Mouse (Mus musculus) embryonic stem cell, embryonic (primary cell): Measurements from ENCODE around the gene Fars2.
"Not testable (repeated sequence)": the region's sequence is repeated elsewhere in the genome, so short reads cannot be mapped to it uniquely, and the experiment has no call there.

Experiments
- CTCF ChIA-PET, 4 experiments: fragments of 300-600 bp in 2 of 4; fragments of 350-600 bp in 2 of 4; sonication (Branson Sonifier 250); formaldehyde crosslinking; loops; one replicate each; lab custom pipeline; 2022; ENCODE audit warnings: inconsistent platforms in 2 of 4; lab: Charles Lee
- POLR2A ChIA-PET, 4 experiments: fragments of 300-600 bp in 2 of 4; fragments of 350-600 bp in 2 of 4; sonication (Branson Sonifier 250); formaldehyde crosslinking; loops; one replicate each; lab custom pipeline; 2022; ENCODE audit warnings: antibody characterized with exemption in 4 of 4, inconsistent platforms in 1 of 4; lab: Charles Lee

The Fars2 gene

DNA sequence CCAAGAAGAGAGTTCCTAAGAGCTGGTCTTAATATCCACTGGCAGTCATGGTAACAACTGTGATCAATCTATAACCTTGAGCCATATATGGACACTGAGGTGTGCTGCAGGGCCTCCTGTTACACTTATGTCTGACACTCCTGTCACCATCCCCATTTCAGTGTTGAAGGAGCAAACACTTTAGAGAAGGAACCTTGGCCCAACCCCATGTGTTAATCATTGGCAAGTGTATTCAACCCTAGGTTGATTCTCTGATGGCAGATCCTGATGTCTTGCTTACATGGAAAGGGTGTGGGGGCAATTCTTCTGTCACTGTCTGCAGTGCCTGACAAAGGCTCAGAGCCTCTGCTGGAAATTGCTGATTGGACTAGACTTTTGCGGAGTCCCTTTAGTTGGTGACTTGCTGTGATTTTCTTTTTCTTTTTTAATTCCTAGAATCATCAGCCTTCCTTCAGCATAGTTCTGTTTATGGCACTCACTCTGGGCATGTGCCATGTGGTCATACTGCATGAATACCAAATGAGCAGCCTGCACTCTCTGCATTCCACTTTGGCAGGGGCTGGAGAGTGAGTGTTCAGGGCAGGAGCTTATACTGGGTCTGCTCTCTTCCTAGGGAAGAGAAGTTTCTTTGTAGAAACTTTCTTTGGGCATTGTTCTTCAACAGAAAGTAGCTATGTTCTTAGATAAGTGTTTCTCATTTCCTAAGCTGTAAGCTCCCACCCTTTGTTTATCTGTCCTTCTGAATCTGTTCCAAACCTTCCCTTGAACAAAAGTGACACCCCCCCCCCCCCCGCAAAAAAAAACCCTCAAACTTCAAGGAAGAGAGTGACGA lies 181.0 kb downstream of the Fars2 start:
- POLR2A ChIA-PET: interaction anchor here in 3 of 4 experiments (0.6 to 0.9 kb wide), 5 partner anchors 9 to 1146 kb away, joined by 3 to 5 read pairs (median 3); no protein-coding TSS in a partner anchor
- CTCF ChIA-PET: interaction anchor here in 3 of 4 experiments (0.6 to 0.7 kb wide), 4 partner anchors 20 to 333 kb away, joined by 3 to 13 read pairs (median 6); no protein-coding TSS in a partner anchor

GRCm38 (mm10) chr13:36298782-36299031 lies 181.5 kb downstream of the Fars2 start:
- ChIA-PET POLR2A (interaction anchor here in 3 of 4 experiments (0.6 to 0.9 kb wide), 5 partner anchors 9 to 1147 kb away, joined by 3 to 5 read pairs (median 3); no protein-coding TSS in a partner anchor), CTCF (interaction anchor here in 2 of 4 experiments (0.6 to 0.7 kb wide), 3 partner anchors 20 to 334 kb away, joined by 3 to 13 read pairs (median 8); no protein-coding TSS in a partner anchor)

DNA sequence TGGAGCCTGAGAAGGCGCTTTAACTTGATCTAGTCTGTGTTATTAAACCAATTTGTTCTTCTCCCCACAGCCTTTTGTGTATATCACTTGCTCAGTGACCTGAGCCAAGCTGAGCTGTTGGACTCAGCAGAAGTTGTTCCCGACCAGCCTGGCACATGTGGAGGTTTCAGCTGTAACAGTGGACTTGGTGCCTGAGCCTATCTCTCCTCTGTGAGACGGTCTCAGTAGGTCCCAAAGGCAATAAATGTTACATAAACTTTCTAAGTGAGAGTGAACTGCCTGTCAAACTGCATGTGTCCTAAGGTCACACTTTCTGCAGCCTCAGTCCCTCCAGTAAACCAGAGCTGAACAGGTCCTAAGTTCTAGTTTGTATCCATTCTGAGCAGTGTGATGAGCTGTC lies 185.6 kb downstream of the Fars2 start:
- CTCF ChIA-PET: no interaction called here

DNA sequence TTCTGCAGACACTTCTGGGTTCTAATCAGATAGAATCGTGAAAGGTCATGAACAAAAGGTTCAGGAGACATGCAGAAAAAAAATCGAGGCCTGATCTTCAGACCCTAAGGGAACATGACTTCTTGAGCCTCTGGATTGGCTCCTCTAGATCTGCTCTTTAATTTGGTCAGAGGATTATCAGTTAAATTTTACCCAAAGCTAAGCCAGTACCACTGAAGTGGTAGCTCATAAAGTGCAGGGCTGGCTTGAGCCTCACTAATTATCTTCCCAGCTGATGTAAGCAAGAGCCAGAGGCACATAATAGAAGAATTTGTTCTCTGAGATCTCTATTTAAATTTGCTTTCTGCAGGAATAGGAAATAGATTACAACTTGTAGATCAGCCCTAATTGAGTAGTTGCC lies 188.1 kb downstream of the Fars2 start:
- POLR2A ChIA-PET: no interaction called here
- CTCF ChIA-PET: no interaction called here

More for the DNA sequence above, 185.6 kb downstream of the Fars2 start:
- POLR2A ChIA-PET: interaction anchor here in 1 of 4 experiments (0.7 kb wide), 1 partner anchor 230 kb away, joined by 3 read pairs; no protein-coding TSS in a partner anchor

DNA sequence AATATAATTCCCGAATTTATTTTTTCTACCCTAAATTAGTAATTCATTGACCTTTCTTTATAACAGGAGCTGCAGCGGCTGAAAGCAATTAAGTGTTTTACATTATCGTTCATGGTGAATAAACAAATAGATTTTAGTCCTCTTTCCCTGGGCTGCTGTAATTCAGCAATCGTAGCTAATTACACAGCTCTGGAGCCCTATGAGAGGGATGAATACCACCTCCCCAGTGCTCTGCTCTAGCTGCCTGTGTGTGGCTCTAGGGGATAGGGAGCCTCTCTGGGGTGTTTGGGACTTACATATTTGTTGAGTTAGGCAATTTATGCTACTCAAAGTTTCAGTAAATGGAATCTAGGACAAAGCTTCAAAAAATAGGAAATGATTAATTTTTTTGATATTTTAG lies 190.2 kb downstream of the Fars2 start:
- POLR2A ChIA-PET: interaction anchor here in 1 of 4 experiments (0.9 kb wide), 1 partner anchor 9 kb away, joined by 3 read pairs; no protein-coding TSS in a partner anchor

GRCm38 (mm10) chr13:36309160-36309559 lies 191.9 kb downstream of the Fars2 start:
- CTCF ChIA-PET: no interaction called here
- POLR2A ChIA-PET: no interaction called here

More for the DNA sequence above, 190.2 kb downstream of the Fars2 start:
- CTCF ChIA-PET: interaction anchor here in 1 of 4 experiments (0.8 kb wide), 1 partner anchor 272 kb away, joined by 4 read pairs; no protein-coding TSS in a partner anchor

DNA sequence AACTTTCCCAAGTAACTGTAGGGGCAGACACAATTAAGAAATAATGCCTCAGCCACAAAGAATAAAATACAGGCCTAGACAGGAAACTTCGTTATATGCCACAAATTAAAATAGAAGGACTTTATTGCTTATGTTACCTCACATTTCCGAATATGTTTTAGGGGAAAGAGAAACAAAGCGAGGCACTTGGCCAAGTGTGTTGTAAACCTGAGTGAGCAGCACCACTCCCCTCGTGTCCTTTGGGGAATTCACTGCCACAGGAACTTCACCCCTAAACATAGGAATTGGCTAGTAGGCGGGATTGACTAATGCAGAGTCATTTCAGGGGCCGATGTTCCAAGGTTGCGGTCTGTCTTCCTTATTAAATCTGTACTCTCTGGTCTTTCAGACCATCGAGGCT lies 197.0 kb downstream of the Fars2 start:
- ChIA-PET CTCF (no interaction called here), POLR2A (no interaction called here)

DNA sequence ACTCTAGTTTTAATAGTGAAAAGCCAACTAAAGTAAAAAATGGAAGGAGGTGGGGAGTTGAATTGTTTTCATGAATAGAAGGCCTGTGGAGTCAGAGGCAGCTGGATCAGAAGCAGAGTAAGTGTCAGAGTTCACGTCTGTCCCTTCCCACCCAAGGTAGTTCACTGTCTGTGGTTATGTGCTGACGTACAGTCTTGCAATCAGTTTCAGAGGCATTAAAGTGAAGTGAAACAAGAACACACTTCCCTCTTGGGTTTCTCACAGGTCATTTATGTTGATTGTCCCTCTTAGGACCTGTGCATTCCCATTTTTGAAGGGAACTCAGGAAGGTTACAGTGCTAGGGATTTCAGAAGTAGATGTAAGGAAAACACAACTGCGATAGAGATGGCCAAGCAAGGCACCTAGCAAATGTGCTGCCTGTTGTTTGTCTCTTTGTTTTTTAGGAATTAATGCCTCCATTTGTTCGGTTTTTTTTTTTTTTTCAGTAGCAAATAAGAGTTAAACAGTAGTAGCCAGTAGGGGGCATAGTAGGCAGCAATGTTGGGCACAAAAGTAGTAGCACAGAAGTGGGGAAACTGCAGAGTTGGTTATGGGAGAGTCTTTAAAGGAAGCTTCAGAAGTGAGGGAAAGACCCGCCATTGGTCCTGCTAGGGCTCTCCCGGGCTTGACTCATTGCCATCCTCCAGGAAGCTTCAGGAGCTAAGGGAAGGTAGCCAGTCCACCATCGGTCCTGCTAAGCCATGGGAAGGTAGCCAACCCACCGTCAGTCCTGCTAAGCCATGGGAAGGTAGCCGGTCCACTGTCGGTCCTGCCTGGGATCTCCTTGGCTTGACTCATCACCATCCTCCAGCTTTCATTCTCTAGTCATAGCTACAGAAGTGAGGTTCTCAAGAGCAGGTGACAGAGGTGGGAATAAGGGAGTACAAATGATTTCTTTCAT lies 197.9 kb downstream of the Fars2 start:
- CTCF ChIA-PET: interaction anchor here in 2 of 4 experiments (0.6 to 0.7 kb wide), 2 partner anchors 219 to 477 kb away, joined by 3 read pairs; no protein-coding TSS in a partner anchor
- POLR2A ChIA-PET: no interaction called here

DNA sequence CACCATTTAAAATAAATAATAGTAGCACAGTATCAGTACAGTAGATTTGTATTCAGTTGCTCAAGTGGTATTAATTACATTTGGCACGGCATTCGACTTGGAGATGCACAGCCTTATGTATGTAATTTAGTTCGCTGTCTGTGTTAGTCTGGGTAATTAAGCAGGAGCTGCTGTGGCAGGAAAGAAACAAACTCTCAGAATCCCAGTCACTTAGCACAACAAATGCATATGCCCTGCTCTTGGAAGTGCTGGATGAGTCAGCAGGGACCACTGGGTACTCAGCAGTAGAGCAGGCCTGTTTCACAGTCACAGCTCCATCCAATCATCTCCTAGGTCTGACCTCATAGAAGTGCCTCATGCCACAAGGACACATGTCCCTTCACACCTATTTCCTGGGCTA lies 200.6 kb downstream of the Fars2 start:
- CTCF ChIA-PET: no interaction called here
- POLR2A ChIA-PET: interaction anchor here in 1 of 4 experiments (0.6 kb wide), 1 partner anchor 331 kb away, joined by 3 read pairs; no protein-coding TSS in a partner anchor

DNA sequence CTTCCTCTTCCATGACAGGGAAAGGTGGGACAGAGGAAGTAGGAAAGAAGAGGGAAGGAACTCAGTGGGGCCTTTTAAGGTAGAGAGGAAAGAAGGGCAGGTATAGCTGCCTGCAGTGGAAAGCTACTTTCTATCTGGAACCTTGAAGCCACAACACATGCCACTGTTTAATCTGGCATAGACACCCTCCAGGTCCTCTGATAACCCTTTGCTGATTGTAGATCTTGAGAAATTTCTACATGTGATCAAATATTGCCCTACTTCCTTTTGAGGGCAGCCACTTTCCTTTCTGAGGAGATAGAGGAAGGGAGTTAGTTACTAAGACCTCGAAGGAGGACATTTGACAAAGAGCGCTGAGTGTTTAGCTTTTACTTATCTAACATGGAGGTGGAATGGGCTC lies 207.4 kb downstream of the Fars2 start:
- ChIA-PET POLR2A (no interaction called here), CTCF (no interaction called here)

- POLR2A ChIA-PET: interaction anchor here in 1 of 4 experiments (0.7 kb wide), 1 partner anchor 152 kb away, joined by 3 read pairs; no protein-coding TSS in a partner anchor
- CTCF ChIA-PET: no interaction called here
Measured at GRCm38 (mm10) chr13:36326539-36326938, 209.3 kb downstream of the Fars2 start.

GRCm38 (mm10) chr13:36329871-36330270 lies 212.7 kb downstream of the Fars2 start:
- ChIA-PET POLR2A (no interaction called here), CTCF (no interaction called here)

DNA sequence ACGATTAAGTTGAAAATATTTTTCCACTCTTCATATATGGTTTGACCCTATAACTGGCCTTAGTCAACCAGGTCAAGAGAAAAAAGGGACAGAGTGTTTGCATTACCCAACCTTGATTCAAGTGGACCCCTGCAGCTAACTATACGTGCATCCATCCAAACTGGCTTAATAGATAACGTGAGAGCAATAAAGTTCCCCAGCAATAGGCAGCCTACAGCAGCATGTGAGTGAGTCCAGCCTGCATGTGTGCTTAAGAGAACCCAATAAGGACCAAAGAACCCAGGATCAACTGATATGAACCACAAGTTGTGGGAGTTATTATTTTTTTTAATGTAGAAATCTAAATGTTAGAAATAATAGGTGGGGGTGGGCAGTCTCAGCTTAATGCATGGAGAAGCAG lies 213.3 kb downstream of the Fars2 start:
- ChIA-PET CTCF (no interaction called here), POLR2A (no interaction called here)

DNA sequence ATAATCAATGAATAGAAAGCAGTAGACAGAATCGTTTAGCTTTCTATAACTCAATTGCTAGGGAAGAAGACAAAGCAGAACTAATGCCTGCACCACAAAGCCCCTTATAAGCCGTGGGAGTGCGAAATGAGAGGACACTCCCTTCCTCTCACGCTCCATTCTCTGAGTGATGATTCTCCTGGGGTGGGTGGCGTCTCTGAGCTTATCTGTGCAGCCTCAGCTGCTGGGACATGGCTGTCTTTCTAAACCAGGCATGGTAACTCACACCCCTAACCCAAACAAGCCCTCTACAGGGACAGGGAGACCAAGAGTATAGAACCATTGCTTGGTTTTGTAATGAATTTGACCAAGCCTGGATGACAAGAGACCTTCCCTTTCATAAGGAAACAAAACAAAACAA lies 217.5 kb downstream of the Fars2 start:
- ChIA-PET CTCF (no interaction called here), POLR2A (no interaction called here)

DNA sequence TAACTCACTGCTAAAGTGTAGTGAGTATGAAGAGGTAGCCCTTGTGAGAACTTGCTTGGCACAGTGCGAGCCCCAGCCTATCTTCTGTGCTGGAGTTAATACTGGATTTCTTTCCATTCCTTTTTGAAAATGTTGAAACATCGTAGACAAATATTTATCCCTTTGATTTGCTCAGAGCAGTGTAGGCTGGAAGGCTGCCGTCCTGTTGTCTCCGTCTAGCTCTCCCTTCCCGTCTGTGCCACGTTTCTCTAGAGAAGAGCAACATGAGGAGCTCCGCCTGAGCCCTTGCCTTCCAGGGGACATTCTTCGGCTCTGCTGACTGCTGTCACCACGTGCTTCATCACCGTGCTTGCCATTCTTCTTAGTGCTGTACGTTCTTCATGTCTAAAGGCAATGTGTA lies 234.3 kb downstream of the Fars2 start:
- ChIA-PET CTCF (interaction anchor here in 1 of 4 experiments (0.6 kb wide), 1 partner anchor 63 kb away, joined by 3 read pairs; no protein-coding TSS in a partner anchor), POLR2A (no interaction called here)

DNA sequence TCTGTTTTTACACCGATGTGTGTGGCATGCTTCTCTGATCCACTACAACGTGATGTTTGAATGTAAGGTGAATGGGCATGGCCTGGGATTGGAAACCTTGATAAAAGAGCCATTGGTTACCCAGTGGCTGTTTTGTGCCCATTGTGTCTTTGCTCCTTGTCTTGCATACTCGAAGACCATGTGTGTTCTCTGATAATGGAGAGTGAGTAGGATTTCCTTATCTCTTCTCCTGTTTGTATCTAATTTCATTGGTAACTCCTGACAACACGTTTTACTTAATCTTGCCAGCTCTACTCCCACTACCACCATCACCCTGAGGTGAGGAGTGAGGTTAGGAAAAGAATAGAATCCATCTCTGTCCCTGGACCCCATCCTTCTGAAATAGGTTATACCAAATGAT lies 240.3 kb downstream of the Fars2 start:
- POLR2A ChIA-PET: no interaction called here
- CTCF ChIA-PET: no interaction called here

DNA sequence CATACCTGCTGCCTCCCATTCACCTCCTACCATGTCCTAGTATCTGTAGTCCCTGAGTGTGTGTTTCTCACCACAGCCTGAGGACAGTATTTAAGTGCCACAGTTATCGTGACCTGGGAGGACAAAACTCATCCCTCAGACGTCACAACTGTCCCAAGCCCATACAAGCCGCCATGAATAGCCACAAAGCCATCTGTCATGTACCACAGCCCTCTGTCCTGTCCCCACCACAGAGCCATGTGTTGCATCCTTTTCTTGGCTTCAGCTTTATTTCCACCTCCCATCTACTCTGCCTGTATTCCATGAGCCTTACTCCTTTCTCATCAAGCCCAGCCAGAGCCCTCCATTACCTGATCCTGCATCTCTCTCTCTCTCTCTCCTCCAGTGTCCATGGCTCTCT lies 244.2 kb downstream of the Fars2 start:
- ChIA-PET CTCF (no interaction called here), POLR2A (interaction anchor here in 1 of 4 experiments (1.6 kb wide), 1 partner anchor 61 kb away, joined by 3 read pairs; no protein-coding TSS in a partner anchor)

DNA sequence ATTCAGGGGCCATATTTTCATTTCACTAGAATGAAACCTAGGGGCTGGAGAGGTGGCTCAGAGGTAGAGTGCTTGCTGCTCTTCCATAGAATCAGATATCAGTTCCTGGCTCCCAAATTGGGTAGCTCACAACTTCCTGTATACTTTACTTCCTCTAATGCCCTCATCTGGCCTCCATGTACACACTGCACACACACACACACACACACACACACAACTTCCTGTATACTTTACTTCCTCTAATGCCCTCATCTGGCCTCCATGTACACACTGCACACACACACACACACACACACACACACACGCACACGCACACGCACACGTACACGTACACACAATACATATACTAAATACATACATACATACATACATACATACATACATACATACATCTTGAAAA lies 248.5 kb downstream of the Fars2 start:
- POLR2A ChIA-PET, CTCF ChIA-PET: not testable (repeated sequence)

- CTCF ChIA-PET: no interaction called here
- POLR2A ChIA-PET: no interaction called here
Measured at GRCm38 (mm10) chr13:36366304-36366703, 249.1 kb downstream of the Fars2 start.
